Comparison of ENCODE assay signal across 8 mouse cellular contexts in the genomic region with DNA sequence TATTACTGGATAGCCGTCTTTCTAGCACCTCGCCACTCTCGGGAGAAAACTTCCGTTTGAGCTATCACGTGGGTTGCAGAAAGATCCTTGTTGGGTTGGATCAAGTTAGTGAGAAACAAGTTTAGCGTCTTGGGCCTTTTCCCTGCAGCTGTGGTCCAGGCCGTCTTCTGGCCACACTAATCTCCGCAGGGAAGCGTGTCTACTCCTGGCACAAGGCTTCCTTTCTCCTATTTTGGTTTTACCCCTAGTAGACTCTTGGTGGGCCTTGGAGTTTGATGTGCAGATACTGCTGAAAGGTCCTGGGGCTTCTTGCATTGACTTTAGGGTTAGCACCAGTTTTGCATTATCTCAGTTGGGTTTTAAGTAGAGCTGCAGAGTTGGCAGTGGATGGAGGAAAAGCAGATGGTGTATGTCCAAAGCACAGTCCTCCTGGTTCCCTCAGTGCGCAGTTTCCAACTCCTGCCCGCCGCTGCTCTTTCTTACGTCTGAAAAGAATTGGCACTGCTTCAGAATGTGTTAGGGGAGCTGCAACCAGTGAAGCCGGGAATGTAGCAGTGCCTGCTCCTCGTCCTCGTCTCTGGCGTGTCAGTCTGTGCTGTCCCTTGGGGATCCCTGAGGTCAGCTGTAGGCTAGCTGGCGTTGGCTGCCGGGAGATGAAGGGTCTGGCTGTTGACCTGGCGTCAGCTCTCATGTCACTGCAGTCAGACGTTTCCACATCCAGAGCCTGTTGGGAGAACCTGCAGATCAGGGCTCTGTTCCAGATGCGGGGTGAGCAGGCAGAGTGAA.
DNase-seq lines count a peak whose midpoint lies in the region; ATAC-seq lines count a peak whose summit lies in the region.

No protein-coding gene starts in this region.

- peak overlapping the region; percentile 11; the same call in 1 of the 2 replicates for H3K27ac ChIP-seq in hindbrain, embryonic 16.5 days (ENCODE audit: low read depth, low read length)
- no peak overlapping the region for H3K27ac ChIP-seq in forebrain, embryonic 16.5 days (ENCODE audit: low read length)

- WGBS in hindbrain, embryonic 16.5 days, result 67% methylated on average over 22 of the region's 22 CpGs
- 74% methylated on average over 22 of the region's 22 CpGs for WGBS in forebrain, embryonic 16.5 days

- no peak overlapping the region for H3K9ac ChIP-seq in hindbrain, embryonic 16.5 days (ENCODE audit: low read depth, low read length)
- no peak overlapping the region for H3K9ac ChIP-seq in forebrain, embryonic 16.5 days (replicated peaks; ENCODE audit: low read depth, low read length)

- no peak overlapping the region for H3K4me2 ChIP-seq in hindbrain, embryonic 16.5 days (ENCODE audit: low read length)
- H3K4me2 ChIP-seq in forebrain, embryonic 16.5 days (ENCODE audit: low read length), result no peak overlapping the region

- DNase-seq in frontal cortex, postnatal 25 days (ENCODE audit: low spot score in 2 of 2), result no peak
- peak; percentile 61 to 66 for DNase-seq in right cerebral cortex, postnatal 10 days (ENCODE audit: low spot score in 2 of 2)
- no peak for DNase-seq in right cerebral cortex, postnatal 14 days
- no peak for DNase-seq in spleen, postnatal 36 days (ENCODE audit: low spot score in 2 of 2)

- H3K4me3 ChIP-seq in hindbrain, embryonic 16.5 days (ENCODE audit: low read length), result no peak overlapping the region
- no peak overlapping the region for H3K4me3 ChIP-seq in forebrain, embryonic 16.5 days (replicated peaks; ENCODE audit: low read length)

- no peaks in the 10 kb centered on the region for H3K9me3 ChIP-seq in hindbrain, embryonic 16.5 days (ENCODE audit: control insufficient read depth, low read length)
- no peaks in the 10 kb centered on the region for H3K9me3 ChIP-seq in forebrain, embryonic 16.5 days (ENCODE audit: control insufficient read depth, low read length)

- peaks cover 3% of the 10 kb centered on the region; the same call in 1 of the 2 replicates for H3K36me3 ChIP-seq in hindbrain, embryonic 16.5 days (ENCODE audit: control insufficient read depth, insufficient read depth, low read length)
- H3K36me3 ChIP-seq in forebrain, embryonic 16.5 days (ENCODE audit: control insufficient read depth, insufficient read depth), result no peaks in the 10 kb centered on the region

- peak; percentile 20; the same call in 1 of the 2 replicates for ATAC-seq in frontal cortex, adult (ENCODE audit: low TSS enrichment)
- no peak for ATAC-seq in hindbrain, embryonic 16.5 days
- ATAC-seq in megakaryocyte progenitor cell, adult 5-6 weeks (replicated peaks; ENCODE audit: poor library complexity), result no peak
- ATAC-seq in forebrain, embryonic 16.5 days, result no peak; the same call in 1 of the 2 replicates

- H3K27me3 ChIP-seq in hindbrain, embryonic 16.5 days (replicated peaks; ENCODE audit: control insufficient read depth, insufficient read depth, low read length), result no peaks in the 10 kb centered on the region
- no peaks in the 10 kb centered on the region for H3K27me3 ChIP-seq in forebrain, embryonic 16.5 days (replicated peaks; ENCODE audit: control insufficient read depth, insufficient read depth, low read length)

- peaks cover 15% of the 10 kb centered on the region for H3K4me1 ChIP-seq in hindbrain, embryonic 16.5 days (ENCODE audit: control insufficient read depth, insufficient read depth, low read depth, low read length)
- H3K4me1 ChIP-seq in forebrain, embryonic 16.5 days (replicated peaks; ENCODE audit: control insufficient read depth, insufficient read depth, low read length), result peaks cover 16% of the 10 kb centered on the region

Comparison
In these comparisons a context has a peak if more than half of its experiments do, and no peak if none do; other contexts are left out.
1. DNase-seq: peak in right cerebral cortex, postnatal 10 days (2 of 2); none in frontal cortex, postnatal 25 days (0 of 2), right cerebral cortex, postnatal 14 days (single experiment) and spleen, postnatal 36 days (0 of 2).